Mouse (Mus musculus): ENCODE measurements around the gene Anks1b.

Anks1b gene

GRCm38 (mm10) chr10:89873146-89873950 is at the start of gene Anks1b:
Gene Anks1b, plus strand, starts transcription at chr10:89873509.
- DNase-seq (ENCODE audit: low spot score in 2 of 2): no peak

DNA sequence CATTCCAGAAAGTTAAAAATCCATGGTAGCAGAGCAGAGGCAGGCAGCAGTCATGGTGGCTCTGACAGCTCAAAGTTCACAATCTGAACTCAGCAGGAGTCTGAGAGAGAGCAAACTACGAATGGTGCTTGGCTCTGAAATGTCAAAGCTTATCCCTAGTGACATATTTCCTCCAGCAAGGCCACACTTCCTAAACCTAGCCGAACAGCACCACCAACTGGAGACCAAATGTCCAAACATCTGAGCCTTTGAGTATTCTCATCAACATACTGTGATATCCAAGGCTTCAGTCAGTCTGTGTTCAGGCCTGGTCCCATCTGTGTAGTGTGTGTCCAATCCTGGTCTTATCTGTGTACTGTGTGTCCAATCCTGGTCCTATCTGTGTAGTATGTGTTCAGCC is 49.4 kb upstream of the Anks1b start:
- no peak for DNase-seq (ENCODE audit: low spot score in 2 of 2)

DNA sequence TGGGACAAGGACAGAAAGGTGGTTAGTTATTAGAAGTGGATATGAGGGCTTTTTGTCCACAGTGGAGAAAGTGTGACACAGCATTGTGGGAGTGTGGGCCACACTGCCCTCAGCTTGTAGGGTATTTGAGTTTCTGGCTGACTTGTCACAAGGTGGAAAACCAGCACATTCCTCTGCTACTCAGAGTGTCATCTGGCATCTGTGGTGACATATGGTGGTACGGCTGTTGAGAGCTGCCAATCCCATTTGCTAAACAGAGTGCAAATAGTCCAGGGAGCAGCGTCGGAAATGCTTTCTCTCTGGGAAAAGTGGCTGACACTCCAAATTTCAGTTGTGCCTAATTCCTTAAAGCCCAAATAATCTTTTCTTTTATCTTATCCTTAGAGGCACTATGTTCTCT is 46.4 kb upstream of the Anks1b start:
- no peak for DNase-seq (ENCODE audit: low spot score in 2 of 2)

- no peak for DNase-seq (ENCODE audit: low spot score in 2 of 2)
Observed at GRCm38 (mm10) chr10:89832334-89832733, 41.0 kb upstream of the Anks1b start.

DNA sequence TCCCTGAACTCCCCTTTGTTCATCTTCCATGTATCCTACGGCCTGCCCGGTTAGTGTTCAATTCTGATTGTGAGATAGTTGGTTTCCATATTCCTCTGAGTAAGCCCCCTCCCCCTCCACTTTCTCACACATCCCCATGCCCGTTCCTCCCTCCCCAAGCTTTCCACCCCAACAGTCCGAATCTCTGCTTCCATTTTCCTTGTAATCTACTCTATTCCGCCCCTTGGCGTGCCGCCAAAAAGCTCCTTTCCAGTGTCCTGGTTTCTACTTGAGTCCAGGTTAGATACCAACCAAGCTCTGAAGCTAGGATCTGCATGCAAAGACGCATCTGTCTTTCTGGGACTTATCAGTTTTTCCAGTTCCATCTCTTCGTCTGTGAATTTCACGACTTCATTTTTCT is 40.1 kb upstream of the Anks1b start:
- DNase-seq (ENCODE audit: low spot score in 2 of 2): no peak

DNA sequence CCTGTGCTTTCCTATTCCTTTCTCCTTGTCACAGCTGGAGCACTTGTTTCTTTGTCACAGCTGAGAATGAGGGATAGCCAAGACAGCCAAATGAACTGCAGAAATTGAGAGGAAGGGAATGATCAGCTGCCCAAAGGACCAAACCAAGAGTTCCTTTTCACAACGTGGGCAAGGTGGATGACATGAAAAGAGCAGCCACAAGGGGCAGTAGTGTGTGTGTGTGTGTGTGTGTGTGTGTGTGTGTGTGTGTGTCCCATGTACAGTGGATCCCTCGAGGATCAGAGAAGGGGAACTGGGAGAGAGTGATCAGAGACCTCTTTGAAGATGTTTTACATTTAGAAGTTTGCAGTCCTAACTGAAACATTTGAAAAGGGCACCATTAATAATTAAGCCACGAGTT is 35.8 kb upstream of the Anks1b start:
- DNase-seq (ENCODE audit: low spot score in 2 of 2): no peak

GRCm38 (mm10) chr10:89838834-89839233 is 34.5 kb upstream of the Anks1b start:
- no peak for DNase-seq (ENCODE audit: low spot score in 2 of 2)

GRCm38 (mm10) chr10:89850951-89851350 is 22.4 kb upstream of the Anks1b start:
- no peak for DNase-seq (ENCODE audit: low spot score in 2 of 2)

DNA sequence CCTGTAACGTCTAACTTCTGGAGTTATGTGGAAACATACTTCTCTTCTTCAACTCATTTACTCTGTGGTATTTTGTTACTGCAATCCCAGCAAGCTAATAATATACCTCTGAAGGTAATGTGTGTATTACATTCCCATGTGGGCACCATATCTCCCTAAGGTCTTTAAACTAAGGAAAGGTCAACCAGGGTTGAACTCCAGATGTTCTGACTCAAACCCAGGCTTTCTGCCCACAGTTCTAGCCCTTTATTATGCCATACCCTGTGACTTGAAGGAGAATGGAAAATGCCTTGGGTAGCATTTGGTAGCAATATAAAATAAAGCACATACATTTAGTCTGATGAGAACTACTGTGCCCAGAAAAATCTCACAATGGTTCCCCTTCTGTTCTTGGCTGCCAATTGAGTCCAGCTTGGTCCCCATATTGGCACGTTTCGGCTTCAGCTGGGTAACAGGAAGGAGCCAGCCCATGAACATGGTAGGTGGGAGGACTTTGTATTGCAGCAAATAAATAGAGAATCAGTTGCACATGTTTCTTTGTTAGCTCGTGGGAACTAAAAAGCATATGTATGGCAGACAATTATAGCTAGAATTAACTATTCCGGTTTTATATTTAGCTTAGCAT is 17.9 kb upstream of the Anks1b start:
- no peak for DNase-seq (ENCODE audit: low spot score in 2 of 2)

- DNase-seq (ENCODE audit: low spot score in 2 of 2): no peak
Observed at GRCm38 (mm10) chr10:89856286-89856685, 17.0 kb upstream of the Anks1b start.

GRCm38 (mm10) chr10:89868211-89868610 is 5.1 kb upstream of the Anks1b start:
- no peak for DNase-seq (ENCODE audit: low spot score in 2 of 2)

GRCm38 (mm10) chr10:89868836-89869235 is 4.5 kb upstream of the Anks1b start:
- DNase-seq (ENCODE audit: low spot score in 2 of 2): no peak

DNA sequence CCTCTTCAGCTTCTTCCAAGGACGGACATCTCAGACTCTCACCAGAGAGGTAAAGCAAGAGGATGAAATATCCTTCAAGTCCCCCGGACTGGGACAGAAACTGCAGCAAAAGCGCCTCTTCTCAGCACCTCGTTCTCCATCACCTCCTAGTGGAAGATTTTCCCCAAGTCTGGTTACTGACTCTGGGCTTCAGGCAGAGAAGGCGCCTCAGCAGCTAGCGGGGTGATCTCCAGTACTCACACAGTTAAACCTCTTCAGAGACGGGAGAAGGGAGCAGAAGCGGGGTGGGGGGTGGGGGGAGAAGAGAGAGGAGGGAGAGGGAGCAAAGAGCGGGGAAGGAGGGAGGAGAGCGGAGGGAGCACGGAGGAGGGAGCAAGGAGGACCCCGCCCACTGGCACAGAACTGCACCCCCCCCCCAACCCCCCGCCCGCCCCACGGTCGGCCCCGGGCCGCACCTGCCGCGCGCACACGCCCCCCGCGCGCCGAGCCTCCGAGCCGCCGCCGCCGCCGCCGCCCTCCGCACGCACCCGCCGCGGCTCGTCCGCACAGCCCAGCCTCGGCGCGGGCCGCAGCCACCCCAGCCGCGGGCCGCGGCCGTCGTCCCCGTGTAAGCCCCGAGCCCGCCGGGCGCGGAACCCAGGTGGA is 686 bp upstream of the Anks1b start:
- DNase-seq (ENCODE audit: low spot score in 2 of 2): no peak

DNA sequence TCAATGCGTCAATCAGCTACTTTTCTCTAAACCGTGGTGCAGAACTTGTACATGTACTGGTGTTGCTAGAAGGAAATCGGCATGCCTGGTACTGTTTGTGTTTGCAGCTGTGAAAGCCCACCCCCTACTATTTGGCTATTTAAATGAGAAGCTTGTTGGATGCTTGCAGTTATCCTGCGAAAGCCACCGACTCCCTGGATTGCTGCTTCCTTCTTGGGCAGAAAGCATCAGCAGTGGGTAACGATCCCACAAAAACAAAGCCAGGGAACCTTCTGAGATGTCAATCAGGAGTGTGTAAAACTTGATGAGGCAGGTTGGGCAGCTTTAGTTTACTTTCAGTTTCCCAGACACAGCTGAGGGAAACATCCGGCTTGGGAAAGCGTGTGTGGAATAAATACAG is 727 bp downstream of the Anks1b start:
- DNase-seq (ENCODE audit: low spot score in 2 of 2): no peak

DNA sequence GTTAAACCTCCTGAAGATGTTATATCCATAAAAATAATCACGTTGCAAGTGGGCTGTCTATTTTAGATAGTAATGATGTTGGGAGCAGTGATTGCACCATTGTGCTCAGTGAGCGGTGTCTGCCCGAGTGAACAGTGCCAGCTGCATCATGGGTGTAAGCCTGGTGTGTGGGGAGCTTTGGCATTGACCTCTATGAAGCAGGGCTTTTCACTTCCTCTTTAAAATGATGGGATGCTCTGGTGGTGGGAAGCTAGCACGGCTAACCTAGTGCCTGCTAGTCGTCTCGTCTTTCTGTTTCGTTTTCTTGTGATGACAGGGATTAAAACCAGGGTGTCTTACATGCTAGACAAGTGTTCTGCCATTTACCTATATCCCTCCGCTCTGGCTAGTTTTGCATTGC is 10.3 kb downstream of the Anks1b start:
- DNase-seq (ENCODE audit: low spot score in 2 of 2): no peak

- DNase-seq (ENCODE audit: low spot score in 2 of 2): no peak
Observed at GRCm38 (mm10) chr10:89902720-89903337, 29.5 kb downstream of the Anks1b start.

DNA sequence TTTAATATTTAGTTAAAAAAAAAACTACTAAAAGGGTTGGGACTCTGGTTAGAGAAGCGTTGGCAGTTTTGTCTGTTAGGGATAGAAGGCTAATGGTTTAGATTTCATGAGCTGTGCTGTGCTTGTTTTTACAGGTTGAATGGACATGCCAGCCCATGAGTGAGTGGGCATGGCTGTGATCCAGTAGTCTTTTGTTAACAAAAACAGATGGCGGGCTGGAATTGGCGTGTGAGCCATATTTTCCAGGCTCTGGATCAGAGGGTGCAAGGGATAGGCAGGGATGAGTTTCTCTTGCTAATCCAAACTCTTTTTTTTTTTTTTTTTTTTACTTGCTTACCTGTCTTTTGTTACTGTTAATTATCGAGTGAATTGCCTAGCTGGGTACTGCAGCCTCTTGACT is 38.6 kb downstream of the Anks1b start:
- DNase-seq (ENCODE audit: low spot score in 2 of 2): no peak

DNA sequence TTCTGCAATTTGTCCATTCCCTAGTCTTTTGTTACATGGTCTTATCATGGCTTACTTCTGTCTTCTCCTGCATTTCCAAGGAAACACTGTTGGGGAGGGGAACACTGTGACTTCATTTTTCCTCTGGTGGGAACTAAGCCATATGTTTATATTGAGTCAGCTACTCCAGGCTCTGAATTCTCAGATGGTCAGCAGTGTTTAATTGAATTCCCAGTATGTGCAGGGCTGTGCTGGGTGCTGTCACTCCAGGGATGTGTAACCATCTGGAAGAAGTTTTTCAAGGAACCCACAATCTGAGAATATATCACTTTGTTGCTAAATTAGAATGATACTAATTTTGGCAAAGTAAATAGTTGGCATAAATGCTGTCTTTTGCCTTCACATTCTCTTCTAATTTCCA is 39.9 kb downstream of the Anks1b start:
- DNase-seq (ENCODE audit: low spot score in 2 of 2): no peak

- DNase-seq (ENCODE audit: low spot score in 2 of 2): no peak
Observed at GRCm38 (mm10) chr10:89917141-89917540, 43.8 kb downstream of the Anks1b start.

GRCm38 (mm10) chr10:89921965-89922364 is 48.7 kb downstream of the Anks1b start:
- DNase-seq (ENCODE audit: low spot score in 2 of 2): no peak

GRCm38 (mm10) chr10:89942180-89942579 is 68.9 kb downstream of the Anks1b start:
- no peak for DNase-seq (ENCODE audit: low spot score in 2 of 2)

GRCm38 (mm10) chr10:89946636-89947349 is 73.5 kb downstream of the Anks1b start:
- DNase-seq (ENCODE audit: low spot score in 2 of 2): no peak

Measured in natural killer cell, adult 2 months (primary cell).